Mouse (Mus musculus): ENCODE results near the gene Spen.

- no peak for TF ChIP-seq POLR2A (IDR thresholded peaks at IDR 0.05; ENCODE audit: insufficient read length, low read depth)
- TF ChIP-seq MYOG (IDR thresholded peaks at IDR 0.05; ENCODE audit: control insufficient read depth in 1 of 3, insufficient read depth in 1 of 3, insufficient read length in 2 of 3, low read depth in 2 of 3): no peak
- no peak for TF ChIP-seq SRF (IDR thresholded peaks at IDR 0.05; ENCODE audit: control insufficient read depth, insufficient read length, low read depth)
- TF ChIP-seq MAX (IDR thresholded peaks at IDR 0.05; ENCODE audit: low read depth): no peak
Observed at GRCm38 (mm10) chr4:141458888-141459287, 79.5 kb downstream of the Spen start.

Data from myocyte (in vitro differentiated cells).